Mouse (Mus musculus) cerebellum, postnatal 14 days (tissue): ENCODE data around the gene Cmtm8.

ENCODE experiments used
- DNase-seq, 2 experiments: peaks; one replicate each; pipeline ENCODE4 v3.0.0; 2021; ENCODE audit warnings: mixed read lengths in 2 of 2

Cmtm8 gene

DNA sequence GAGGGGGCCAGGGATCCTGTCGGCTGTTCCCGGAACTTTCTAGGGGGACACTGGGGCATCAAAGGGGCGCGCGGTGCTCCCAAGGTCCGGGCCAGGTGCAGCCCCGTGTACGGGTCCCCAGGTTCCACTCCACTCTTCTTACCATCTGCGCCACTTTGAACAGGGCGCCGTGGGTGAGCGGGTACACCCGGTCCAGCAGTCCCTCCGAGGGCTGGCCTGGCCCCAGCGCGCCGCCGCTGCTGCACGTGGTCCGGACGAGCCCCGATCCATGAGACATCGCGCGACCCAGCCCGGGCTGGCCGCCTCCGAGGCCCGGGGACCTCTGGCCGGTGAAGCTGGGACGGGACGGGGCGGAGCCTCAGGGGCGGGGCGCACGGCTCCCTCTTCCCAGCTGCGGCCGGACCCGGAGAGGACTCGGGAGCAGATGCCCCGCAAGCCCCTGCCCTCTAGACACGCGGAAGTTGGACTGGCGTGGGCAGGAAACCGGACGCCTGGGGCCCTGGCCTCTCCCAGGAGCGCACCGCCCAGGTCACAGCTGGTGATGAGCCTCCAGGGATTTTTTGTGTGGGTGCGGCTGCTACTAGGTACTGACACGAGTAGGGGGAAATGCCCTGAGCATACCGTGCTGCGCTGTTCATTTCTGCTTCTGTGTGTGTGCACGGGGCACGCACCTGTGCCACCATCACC, 62.3 kb downstream of the Cmtm8 start, which contains the start of gene Cmtm7:
Gene Cmtm7 (minus strand): TSS at position 331 of the 687 bp plus-strand sequence.
- peak; percentile 18 to 45 for DNase-seq

DNA sequence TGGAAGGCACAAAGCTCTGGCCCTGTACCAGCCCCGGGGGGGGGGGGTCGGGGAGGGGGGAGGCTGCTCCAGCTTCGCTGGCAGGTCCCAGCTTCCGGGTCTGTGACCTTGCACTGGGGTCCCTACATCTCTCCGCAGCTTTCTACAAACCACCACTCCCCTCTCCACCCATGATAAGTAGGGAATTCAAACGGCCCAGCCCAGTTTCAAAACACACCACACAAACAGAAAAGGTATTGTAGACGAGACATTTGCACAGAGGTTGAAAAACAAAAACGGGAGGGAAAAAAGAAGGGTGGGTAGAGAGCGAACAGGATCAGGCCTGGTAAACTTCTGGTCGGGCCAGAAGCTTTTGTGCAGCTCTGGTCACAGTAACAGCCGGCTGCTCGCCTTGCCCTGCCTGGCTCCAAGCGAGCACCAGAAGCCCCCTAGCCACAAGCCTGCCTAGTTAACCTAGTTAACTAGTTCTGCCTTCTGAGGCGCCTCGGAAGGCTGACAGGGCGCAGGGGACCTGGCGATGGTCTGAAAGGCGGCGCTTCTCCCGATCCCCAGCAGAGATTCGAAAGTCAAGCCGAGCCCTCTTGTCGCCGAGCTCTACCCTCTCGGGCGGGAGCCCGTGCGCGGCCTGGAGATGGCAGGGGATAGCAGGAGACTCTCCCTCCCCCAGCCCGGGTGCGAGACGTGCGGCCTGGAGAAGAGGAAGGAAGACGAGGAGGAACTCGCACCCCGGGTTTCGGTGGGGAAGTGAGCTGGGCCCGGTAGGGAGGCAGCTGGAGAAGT, 63.0 kb downstream of the Cmtm8 start:
- DNase-seq: peak; percentile 23 to 44

- DNase-seq: no peak
Observed at GRCm38 (mm10) chr9:114779984-114780745, 63.8 kb downstream of the Cmtm8 start.

- no peak for DNase-seq
Observed at GRCm38 (mm10) chr9:114778877-114779276, 65.1 kb downstream of the Cmtm8 start.

GRCm38 (mm10) chr9:114778047-114778390, 65.9 kb downstream of the Cmtm8 start:
- no peak for DNase-seq

DNA sequence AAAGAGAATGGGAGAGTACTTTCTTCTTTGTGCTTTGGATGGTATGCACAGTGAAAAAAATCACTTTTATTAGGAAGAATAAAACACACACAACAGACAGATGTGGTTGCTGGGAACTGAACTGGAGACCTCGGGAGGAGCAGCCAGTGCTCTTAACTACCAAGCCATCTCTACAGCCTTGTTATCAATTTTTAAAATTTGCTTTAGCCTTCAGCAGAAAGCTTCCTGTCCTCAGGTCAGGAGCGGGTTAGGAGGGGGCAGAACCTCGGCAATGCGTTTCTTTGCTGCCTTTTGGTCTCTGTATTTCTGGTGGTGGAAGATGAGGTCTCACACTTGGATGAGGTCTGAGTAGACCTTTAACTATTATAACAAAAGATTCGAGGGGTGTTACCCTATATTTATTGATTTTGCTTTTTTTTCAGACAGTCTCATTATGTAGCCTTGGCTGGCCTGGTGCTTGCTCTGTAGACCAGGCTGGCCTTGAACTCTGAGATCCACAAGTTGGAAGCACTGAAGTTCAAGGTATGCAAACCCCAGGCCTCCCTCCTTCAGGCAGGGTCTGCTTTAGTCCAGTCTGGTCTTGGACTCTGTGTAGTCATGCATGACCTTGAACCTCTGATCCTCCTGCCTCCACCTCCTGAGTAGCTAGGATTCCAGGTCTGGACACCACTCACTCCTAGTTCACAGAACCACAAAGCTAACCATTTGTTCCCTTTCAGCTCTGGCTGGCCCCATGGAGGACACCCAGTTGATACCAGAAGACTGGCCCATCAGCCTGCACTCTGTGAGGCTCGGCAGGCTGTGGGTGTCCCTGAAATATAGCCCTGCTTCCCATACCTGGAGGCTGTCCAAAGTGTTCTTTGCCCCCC, 66.5 kb downstream of the Cmtm8 start:
- DNase-seq: no peak

DNA sequence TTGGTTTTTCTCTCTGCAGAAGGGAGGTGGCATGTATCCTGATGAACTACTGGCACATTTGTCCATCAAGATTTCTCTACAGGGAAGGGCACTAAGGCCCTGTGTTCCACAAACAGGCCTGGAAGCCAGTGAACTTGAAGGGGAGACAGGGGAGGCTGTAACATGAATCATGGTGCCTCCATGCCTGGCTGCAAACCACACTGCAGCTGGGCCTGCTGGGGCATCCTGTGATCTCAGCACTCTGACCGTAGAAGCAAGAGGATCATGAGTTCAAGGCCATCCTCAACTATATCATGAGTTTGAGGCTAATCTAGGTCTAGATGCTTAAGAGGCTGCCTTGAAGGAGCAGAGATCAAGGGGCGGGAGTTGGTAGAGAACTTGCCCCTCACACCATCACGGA, 67.6 kb downstream of the Cmtm8 start:
- DNase-seq: no peak

DNA sequence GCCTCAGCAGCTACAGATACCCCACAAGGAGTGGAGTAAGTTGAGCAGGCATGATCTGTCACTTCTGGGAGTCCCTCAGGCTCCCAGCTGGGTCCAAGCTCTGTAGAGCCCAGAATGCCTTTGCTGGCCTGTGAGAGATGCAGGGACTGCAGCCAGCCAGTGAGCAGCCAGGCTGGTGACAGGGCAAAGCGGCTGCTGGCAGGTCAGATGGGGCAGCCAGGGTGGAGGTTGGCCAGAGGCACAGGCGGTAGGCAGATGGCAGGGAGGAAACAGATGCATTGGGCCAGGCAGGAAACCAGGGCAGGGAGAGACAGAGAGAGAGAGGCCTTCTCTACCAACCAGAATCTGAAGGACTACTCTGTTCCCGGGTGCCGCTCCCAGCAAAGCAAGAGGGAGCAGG, 68.7 kb downstream of the Cmtm8 start:
- peak; percentile 74 to 81 for DNase-seq

DNA sequence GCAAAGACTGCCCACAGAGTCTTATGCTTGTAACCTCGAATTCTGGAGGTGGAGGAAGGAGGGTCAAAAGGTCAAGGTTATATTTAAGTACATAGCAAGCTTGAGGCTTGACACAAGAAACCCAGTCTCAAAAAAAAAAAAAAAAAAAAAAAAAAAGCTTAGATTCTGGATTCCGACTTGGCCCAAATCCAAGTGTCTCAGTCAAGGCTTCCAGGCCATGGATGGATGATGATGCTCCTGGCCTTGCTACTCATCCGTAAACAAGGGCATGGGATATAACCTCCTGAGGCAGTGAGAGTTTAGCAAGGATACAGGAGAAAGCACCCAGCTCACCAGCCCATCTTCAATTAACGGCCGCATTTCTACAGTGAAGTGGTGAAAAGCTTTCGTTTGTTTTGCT, 69.3 kb downstream of the Cmtm8 start:
- DNase-seq: no peak

DNA sequence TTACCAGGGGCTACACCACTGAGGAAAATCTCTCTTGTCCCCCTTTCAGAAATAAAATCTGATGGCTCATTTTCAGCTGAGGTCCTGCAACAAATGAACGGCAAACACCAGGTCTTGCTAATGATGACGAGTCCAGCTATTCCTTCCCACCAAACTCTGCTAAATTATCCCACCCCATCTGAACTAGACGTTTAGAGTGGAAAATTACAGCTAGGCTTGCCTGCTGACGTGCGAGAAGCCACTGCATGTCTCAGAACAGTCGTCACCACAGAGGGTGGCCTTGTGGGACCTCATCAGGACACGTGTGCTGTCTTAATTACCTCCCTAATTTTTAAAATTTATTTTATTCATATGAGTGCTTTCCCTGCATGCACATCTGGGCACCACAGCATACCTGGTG, 72.4 kb downstream of the Cmtm8 start:
- DNase-seq: no peak

DNA sequence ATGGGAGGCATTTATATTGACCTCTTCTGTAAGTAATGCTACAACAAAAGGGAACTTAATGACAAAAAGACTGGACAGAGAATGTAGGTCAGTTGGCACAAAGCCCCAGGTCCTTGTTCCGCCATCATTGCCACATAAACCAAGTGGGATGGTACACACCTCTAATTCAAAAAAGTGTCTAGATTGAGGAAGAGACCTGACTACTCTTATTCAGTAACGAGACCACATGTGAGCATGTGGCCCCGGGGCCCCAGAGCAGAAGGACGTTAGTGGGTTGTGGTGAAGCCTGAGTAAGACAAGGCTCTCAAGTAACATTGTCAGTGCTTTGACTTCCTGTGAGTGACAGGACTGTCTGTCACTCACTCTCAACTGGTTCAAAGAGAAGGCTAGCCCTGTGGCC, 73.7 kb downstream of the Cmtm8 start:
- DNase-seq: no peak

DNA sequence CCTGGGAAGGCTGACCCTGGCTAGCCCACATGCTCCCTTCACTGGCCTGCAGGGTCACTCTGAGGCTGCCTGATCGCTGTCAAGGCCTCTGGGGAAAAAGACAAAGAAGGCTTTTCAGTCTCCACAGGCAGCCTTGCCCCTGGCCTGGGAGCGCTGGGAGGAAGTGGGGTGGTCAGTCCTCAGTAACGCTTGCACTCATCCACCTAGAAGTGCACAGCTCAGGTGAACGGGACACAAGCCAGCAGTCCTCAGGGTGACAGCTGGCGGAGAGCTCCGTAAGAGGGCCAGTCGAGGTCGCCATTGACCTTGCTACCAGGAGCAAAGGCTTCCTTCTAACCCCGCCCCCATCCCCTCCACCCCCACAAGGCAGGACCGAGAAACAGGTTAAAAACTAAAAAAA, 75.9 kb downstream of the Cmtm8 start:
- DNase-seq: peak in 1 of 2 experiments; percentile 61

DNA sequence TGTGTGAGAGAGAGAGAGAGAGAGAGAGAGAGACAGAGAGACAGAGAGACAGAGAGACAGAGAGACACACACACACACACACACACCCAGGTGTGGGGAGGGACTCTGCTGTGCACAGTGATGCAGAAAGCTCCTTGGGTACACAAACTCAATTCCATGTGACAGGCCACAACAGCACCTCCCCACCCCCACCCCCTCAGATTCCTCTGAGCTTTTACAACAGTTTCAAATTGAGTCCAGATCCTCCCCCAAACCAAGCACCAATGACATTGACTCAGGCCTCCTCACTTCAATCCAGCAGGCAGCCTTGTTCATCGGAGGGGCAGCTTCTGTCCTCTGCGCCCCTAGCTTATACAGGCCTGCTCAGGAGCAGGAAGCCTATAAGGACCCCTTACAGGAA, 76.4 kb downstream of the Cmtm8 start:
- DNase-seq: no peak

DNA sequence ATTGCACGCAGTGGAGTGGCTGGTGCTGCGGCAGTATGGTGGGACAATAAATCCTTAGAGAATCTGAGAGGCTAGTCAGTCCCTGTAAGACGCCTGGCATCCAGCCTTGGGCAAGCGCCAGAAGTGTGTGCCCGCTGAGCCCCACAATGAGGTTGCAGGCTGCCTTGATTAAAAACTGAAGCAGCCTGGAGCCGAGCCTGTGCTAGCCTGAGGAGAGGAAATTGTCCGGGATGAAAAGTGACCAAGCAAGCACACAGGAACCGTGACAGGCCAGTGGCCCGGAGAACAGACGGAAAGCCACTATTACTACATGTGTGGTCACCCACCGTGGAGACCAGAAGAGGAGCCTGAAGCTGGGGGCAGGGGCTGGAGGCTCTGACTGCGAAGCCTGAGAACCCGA, 76.9 kb downstream of the Cmtm8 start:
- DNase-seq: peak; percentile 82 to 85

- peak; percentile 34 to 68 for DNase-seq
Observed at GRCm38 (mm10) chr9:114763341-114763740, 80.6 kb downstream of the Cmtm8 start.

DNA sequence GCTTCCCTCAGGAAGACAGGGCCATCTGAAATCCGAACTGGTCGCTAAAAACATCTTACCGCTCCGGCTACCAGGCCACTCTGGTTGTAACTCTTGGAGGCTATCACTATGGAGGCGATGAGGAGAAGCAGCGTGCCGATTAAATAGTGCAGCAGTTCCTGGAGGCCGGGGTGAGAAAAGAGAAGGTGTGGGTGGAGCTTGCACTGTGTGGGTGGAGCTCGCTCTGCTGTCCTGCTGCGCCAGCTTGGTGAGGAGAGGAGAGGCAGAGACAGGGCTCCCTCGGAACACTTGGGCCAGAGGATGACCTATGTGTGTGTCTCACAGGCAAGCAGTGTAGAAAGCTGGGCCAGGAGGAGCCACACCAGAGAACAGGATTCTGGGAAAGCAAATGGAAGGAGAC, 82.1 kb downstream of the Cmtm8 start:
- DNase-seq: no peak

DNA sequence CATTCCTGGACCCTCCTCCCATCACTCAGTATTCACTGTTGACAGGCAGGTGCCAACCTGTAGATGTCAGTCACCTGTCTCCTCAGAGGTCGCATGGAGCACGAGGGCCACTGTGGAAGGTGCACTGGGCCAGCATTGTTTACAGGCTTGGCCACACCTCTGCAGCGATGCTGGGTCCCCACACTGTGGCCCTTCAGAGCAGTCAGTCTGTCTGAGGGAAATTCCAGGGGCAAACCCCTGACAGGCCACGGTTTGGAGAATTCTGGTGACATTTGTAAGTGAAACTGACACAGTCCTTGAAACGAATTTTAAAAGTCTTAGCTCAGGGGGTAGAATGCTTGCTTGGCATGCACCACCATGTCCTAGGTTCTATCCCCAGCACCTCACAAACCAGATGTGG, 83.6 kb downstream of the Cmtm8 start:
- no peak for DNase-seq

GRCm38 (mm10) chr9:114759886-114760285, 84.1 kb downstream of the Cmtm8 start:
- DNase-seq: no peak

- DNase-seq: no peak
Observed at GRCm38 (mm10) chr9:114758801-114759200, 85.2 kb downstream of the Cmtm8 start.

DNA sequence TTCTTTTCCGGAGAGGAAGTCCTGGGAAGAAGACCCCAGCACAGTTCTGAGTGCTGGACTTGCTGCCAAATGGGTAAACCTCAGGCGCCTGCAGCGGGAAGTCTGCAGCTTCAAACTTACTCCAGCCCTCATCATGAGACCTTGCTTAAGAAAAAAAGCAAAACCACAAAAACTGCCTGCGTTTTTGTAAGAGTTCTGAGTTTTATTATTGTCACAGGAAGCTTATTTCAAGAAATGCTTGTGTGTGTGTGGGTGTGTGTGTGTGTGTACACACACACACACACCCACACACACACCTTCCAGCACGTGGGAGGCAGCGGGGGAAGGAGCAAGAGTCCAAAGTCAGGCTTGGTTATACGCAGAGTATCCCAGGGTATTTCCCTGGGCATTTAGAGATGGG, 85.7 kb downstream of the Cmtm8 start:
- DNase-seq: no peak

DNA sequence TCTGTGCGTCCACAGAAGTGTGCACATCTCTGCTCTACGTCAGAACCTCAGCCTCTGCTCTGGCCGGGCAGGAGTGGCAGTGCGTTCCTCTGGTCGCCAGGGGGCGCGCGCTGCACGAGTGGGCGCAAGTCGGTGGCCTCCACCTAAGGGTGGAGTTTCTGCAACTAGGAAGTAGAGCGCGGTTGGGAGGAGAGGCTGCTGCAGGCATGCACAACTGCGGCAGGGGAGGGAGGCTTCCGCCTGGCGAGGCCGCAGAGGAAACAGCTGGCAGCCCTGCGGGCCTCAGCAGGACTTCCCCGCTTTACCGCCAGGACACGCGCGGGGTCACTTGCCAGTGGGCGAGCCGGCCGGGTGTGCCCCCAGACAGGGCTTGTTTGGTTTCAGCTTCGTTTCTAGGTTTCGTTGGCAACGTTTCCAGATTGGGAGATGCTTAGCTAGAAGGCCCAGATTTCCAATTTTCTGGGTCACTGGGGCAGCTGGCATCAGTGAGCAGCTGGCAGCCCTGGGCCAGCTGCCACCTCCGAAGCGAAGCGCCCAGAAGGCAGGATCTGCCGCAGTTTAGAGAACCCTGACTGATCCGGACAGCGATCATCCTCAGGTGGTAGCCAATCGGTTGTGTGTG, 91.0 kb downstream of the Cmtm8 start:
- peak; percentile 95 for DNase-seq

GRCm38 (mm10) chr9:114752311-114752710, 91.6 kb downstream of the Cmtm8 start:
- no peak for DNase-seq
